Mouse (Mus musculus) megakaryocyte, embryonic 14.5 days (primary cell): ENCODE results near the gene Irs1. TPM values are rescaled to one million over a fixed set of nuclear protein-coding genes. Genes with fewer than 3 reads are reported as not detected.

Source experiments
- H3K27me3 ChIP-seq: replicated peaks from 2 replicates; pipeline ENCODE3; 2012; ENCODE audit warnings: inconsistent platforms
- H3K36me3 ChIP-seq: replicated peaks from 2 replicates; pipeline ENCODE3; 2012; ENCODE audit warnings: low read length, inconsistent platforms, mixed read lengths
- H3K4me1 ChIP-seq: 2 replicates; pipeline ENCODE4 v1.6.1; 2012; ENCODE audit warnings: inconsistent platforms
- H3K4me3 ChIP-seq: replicated peaks from 2 replicates; pipeline ENCODE3; 2012; ENCODE audit warnings: moderate library complexity, mild to moderate bottlenecking, inconsistent platforms
- H3K9me3 ChIP-seq: 2 replicates; pipeline ENCODE4 v1.6.1; 2012; ENCODE audit warnings: inconsistent platforms
- FLI1 ChIP-seq: IDR thresholded peaks from 2 replicates; pipeline ENCODE4 v1.6.1; 2012; ENCODE audit warnings: low read length, inconsistent platforms, mixed read lengths
- GATA1 ChIP-seq: IDR thresholded peaks from 3 replicates; pipeline ENCODE4 v1.6.1; 2012; ENCODE audit warnings: mixed read lengths, low read length, inconsistent platforms, borderline replicate concordance
- polyA plus RNA-seq: library from polyadenylated mRNA; stranded (reverse); fragments of >175 nt; gene quantifications from 2 replicates; pipeline ENCODE4 v1.2.3, GENCODE M21; 2012; ENCODE audit warnings: low replicate concordance; ENCODE audit not compliant: insufficient read depth

Gene Irs1
- polyA plus RNA-seq, 1 experiment, result not detected

DNA sequence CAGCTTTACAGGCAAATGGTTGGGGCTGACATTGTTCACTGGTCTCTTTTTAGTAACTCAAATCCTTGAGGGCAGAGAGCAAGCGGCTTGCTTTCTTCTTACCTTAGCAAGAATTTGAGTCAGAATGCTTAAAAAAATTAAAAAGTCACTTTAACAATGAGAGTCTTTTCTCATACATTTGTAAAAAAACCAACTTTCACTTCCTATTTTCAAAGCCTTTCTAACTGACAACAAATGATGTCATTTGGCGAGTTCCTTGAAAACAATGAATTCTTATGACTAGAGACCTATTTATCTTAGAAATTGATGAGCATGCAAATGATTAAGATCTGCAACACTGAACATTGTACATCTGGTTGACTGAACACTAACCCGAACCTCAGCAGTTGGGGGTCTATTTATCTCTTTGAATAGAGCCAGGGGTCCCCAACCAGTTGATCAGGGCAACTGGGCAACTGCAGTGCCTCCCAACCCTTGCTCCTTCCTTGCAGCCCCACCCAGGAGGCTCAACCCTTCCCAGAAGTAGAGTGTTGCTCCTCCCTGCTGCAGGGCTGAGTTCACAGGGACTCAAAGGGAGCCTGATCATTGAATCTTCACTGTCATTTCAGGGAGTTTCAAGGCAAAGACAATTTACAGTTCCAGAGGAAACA, 55.6 kb downstream of the Irs1 start:
- H3K36me3 ChIP-seq, result no peaks in the 10 kb centered on the region

DNA sequence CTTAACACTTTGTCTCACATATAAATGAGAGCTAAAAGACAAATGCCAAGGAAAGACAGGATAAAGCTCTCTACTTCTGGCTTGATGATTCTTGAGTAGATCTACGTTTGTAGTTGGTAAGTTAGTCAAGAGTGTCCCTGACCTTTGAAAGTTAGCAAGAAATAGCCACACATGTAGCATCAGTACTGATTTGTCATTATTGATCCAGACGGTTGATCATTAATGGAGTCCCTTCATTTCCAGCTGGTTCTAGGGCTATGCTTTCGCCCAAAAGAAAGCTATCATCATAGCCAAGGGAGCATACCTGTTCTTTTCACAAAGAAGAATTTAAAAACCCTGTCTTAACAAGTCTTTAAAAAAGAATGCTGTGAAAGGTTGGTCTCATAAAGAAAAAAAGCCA, 56.6 kb downstream of the Irs1 start:
- Histone ChIP-seq H3K36me3 (no peaks in the 10 kb centered on the region), H3K9me3 (no peaks in the 10 kb centered on the region), H3K27me3 (no peaks in the 10 kb centered on the region), H3K4me3 (no peak overlapping the region), H3K4me1 (no peaks in the 10 kb centered on the region)
- TF ChIP-seq GATA1, result no peak
- no peak for TF ChIP-seq FLI1

More for the DNA sequence above, 55.6 kb downstream of the Irs1 start:
- TF ChIP-seq GATA1 (no peak), FLI1 (no peak)
- Histone ChIP-seq H3K4me1 (no peaks in the 10 kb centered on the region), H3K27me3 (no peaks in the 10 kb centered on the region), H3K4me3 (no peak overlapping the region), H3K9me3 (no peaks in the 10 kb centered on the region)

DNA sequence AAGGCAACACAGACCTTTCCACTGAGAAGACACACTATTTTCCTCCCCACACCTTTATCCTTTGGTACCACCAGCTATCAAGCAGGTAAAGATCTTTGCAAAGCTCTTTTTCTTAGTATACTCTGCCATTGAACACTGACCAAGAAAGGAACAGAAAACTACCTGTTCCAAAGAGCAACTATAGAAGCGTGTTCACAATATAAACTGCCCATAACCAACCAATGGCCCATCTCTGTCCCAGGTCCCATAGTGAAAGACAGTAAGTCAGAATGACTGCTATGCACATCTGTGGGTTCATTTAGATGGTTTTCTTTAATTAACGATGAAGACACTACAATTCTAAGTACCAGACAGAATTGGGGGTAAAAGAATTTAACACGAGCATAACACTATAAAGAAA, 58.4 kb downstream of the Irs1 start, which contains the start of gene Gm9747:
TSS of gene Gm9747 (plus strand) at position 301 of the 400 bp plus-strand sequence.
- no peaks in the 10 kb centered on the region for H3K4me1 ChIP-seq
- H3K4me3 ChIP-seq, result no peak within 1 kb of the TSS
- no peak for TF ChIP-seq FLI1
- TF ChIP-seq GATA1, result no peak
- H3K36me3 ChIP-seq, result no peaks in the 10 kb centered on the region
- no peaks in the 10 kb centered on the region for H3K27me3 ChIP-seq
- no peaks in the 10 kb centered on the region for H3K9me3 ChIP-seq

GRCm38 (mm10) chr1:82228841-82229240, 62.4 kb downstream of the Irs1 start:
- H3K4me3 ChIP-seq, result no peak overlapping the region
- no peaks in the 10 kb centered on the region for H3K9me3 ChIP-seq
- no peaks in the 10 kb centered on the region for H3K27me3 ChIP-seq
- no peaks in the 10 kb centered on the region for H3K4me1 ChIP-seq
- TF ChIP-seq GATA1 (no peak), FLI1 (no peak)
- no peaks in the 10 kb centered on the region for H3K36me3 ChIP-seq

DNA sequence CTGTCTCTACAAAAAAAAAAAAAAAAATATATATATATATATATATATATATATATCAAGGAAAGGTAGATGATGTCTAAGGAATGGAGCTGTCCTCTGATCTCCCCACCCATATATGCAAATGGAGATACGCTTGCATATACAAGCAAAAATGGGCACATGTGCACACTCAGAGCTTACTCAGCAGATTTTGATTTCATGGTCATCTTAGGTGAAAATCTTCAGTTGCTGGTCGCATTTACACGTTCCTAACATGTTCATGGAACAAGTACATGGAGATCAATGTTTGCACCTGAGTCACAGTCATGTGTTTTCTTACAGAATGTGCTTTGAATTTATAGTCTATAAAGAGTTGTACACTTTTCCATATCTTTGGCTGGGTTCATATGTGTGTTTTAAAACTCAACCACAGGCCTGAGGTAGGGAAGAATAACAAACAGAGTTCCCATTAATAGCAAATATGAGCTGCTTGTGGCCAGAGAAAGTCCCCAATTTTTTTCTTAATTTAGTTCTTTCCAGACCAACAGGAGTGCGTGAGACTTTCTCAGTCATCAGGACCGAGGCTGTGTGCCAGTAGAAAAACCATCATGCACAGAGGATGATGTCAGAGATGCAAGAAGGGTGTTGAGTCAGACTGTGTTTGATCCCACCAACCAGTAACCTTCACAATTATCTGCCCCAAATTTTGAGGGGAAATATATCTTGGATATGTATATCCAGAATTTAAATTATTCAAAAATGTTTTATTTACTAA, 68.0 kb downstream of the Irs1 start:
- TF ChIP-seq GATA1 (no peak), FLI1 (no peak)
- Histone ChIP-seq H3K9me3 (no peaks in the 10 kb centered on the region), H3K27me3 (no peaks in the 10 kb centered on the region), H3K36me3 (no peaks in the 10 kb centered on the region), H3K4me3 (no peak overlapping the region), H3K4me1 (no peaks in the 10 kb centered on the region)

GRCm38 (mm10) chr1:82221462-82221861, 69.8 kb downstream of the Irs1 start:
- no peaks in the 10 kb centered on the region for H3K27me3 ChIP-seq
- TF ChIP-seq FLI1 (no peak), GATA1 (no peak)
- no peaks in the 10 kb centered on the region for H3K36me3 ChIP-seq
- no peak overlapping the region for H3K4me3 ChIP-seq
- no peaks in the 10 kb centered on the region for H3K4me1 ChIP-seq
- no peaks in the 10 kb centered on the region for H3K9me3 ChIP-seq

DNA sequence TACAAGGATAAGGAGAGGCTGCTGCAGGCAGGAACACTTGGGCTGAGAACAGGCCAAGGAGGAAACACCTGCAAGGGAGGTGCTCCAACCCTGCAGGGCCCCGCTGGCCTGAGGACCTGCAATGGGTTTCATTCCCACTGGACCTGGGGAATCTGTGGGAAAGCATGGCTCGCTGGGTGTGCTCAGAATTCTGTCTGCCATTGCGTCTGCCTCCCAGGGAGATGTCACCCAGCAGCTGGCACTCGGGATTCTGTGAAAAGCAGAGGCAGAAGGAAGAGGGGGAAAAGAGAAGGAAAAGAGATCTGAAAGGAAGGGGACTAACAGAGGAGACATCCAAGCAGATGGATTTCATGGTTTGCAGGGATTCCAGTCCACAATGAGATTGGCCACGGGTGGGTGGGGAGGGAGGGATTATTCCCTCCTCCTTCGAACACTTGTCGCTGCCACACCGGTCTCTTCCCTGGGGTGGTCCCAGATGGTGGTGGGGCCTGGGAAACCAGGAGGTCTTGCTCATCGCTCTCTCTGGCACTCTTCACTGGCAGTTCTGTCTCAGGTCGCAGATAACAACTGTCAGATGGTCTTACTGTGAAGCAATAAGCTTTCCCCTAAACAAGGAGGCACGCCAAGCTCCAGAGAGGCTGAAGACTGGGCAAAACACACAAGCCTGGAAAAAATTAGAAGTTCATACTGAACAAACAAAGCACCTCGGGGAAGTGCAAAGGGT, 70.4 kb downstream of the Irs1 start:
- Histone ChIP-seq H3K36me3 (no peaks in the 10 kb centered on the region), H3K4me3 (no peak overlapping the region), H3K27me3 (no peaks in the 10 kb centered on the region), H3K9me3 (no peaks in the 10 kb centered on the region), H3K4me1 (no peaks in the 10 kb centered on the region)
- no peak for TF ChIP-seq GATA1
- TF ChIP-seq FLI1, result no peak

- Histone ChIP-seq H3K4me3 (no peak overlapping the region), H3K4me1 (peaks cover 4% of the 10 kb centered on the region; the same call in 1 of the 2 replicates), H3K9me3 (peaks cover 3% of the 10 kb centered on the region; the same call in 1 of the 2 replicates), H3K36me3 (no peaks in the 10 kb centered on the region), H3K27me3 (no peaks in the 10 kb centered on the region)
- TF ChIP-seq GATA1, result no peak
- no peak for TF ChIP-seq FLI1
These were observed 83.7 kb downstream of the Irs1 start for GRCm38 (mm10) chr1:82207511-82207910.

DNA sequence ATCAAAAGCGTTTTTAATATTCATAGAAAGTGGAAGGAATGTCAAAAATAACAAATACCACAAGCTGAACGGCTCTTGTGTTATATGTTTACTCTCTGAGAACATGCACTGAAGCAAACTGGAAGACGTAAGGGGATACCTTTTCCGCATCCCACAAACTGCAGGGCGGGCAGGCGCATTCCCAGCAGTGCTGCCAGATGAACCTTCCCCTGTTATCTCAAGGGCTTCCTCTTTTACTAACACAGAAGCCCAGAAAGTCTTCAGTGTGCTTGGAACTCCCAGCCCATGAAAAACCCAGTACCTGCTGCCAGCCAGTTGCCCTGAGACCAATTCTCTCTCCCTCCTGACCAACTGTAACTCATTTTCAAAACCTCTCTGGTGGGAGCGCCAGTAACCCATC, 90.6 kb downstream of the Irs1 start:
- TF ChIP-seq FLI1, result no peak
- no peaks in the 10 kb centered on the region for H3K36me3 ChIP-seq
- H3K27me3 ChIP-seq, result no peaks in the 10 kb centered on the region
- H3K9me3 ChIP-seq, result peaks cover 3% of the 10 kb centered on the region; the same call in 1 of the 2 replicates
- no peak overlapping the region for H3K4me3 ChIP-seq
- peaks cover 4% of the 10 kb centered on the region; the same call in 1 of the 2 replicates for H3K4me1 ChIP-seq
